Mouse (Mus musculus) CD8-positive naive resting alpha-beta T cell, adult 57 days (primary cell): ENCODE data around the gene Smpd2. TPM values are rescaled to one million over a fixed set of nuclear protein-coding genes. Genes with fewer than 3 reads are reported as not detected.

Source experiments
- total RNA-seq: library from RNA; stranded (reverse); gene quantifications from one replicate; pipeline ENCODE4 v1.2.4, GENCODE M21; 2023

Smpd2 gene
- total RNA-seq = 18.0 TPM

DNA sequence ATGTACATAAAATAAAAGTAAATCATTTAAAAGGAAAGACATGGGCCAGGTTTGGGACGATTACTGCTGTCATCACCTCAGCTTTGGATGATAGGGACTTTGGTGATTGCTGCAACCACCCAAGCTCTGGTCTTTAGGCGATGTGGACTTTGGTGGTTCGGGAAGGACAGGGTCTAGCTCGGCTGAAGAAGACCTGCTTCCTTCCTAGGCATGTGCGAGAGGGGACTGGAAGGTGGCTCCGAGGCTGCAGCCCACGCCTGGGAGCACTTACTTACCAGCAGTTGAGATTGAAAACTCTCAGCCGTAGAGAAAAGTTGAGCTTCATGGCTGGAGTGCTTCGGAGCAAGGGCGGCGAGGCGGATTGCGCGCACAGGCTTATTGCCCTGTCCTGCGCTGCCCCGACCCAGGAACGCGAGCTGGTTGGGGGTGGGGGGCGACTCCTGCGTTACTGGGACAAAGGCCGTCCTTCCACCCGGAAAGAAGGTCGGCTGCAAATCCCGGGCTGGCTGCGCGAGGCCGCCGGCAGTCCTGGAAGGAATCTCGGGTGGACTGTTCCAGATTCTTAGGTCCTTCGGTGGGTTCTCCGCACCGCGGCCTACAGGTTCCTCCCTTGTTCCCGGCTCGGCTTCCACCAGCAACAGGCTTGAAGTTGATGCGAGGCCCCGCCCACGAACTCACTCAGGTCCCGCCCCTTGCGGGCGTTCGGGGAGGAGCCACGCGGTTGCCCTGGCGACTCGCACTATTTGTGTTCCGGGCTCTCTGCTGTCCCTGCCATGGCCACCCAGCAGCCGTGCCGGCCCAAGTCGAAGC is at the start of gene Smpd2, which contains the start of gene Ppil6:
Smpd2 (minus strand) TSS at position 662 of the 810 bp plus-strand sequence.
Ppil6 (plus strand) TSS at position 732 of the 810 bp plus-strand sequence.

DNA sequence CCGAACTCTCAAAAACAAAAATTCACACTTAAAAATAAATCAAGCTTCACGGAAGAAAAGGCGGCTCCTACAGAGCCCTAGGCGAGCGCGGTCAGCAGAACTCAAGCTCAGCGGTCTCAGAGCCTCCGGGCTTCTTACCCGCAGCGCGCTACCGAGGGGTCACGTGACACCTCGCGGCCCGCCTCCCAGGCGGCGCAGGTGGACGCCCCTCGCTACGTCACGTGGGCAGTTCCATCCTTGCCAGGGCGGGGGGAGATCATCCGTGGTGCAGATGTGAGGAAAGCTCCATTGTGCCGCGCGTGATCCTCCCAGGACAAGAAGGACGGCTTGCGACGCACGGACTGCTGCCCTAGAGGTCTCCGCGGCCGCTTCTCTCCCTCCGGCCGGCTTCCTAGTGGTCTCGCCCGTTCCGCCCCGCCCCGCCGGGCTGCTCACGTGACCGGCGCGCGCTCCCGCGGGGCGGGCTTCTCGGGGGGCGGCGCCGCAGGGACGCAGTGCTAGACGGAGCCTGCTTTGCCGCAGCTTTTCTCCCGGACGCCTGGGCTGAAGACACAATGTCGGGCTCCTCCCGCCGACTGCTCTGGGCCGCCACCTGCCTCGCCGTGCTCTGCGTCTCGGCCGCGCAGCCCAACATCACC is 28.9 kb upstream of the Smpd2 start, which contains the start of gene Cd164:
Cd164 (plus strand) TSS at position 434 of the 638 bp plus-strand sequence.

DNA sequence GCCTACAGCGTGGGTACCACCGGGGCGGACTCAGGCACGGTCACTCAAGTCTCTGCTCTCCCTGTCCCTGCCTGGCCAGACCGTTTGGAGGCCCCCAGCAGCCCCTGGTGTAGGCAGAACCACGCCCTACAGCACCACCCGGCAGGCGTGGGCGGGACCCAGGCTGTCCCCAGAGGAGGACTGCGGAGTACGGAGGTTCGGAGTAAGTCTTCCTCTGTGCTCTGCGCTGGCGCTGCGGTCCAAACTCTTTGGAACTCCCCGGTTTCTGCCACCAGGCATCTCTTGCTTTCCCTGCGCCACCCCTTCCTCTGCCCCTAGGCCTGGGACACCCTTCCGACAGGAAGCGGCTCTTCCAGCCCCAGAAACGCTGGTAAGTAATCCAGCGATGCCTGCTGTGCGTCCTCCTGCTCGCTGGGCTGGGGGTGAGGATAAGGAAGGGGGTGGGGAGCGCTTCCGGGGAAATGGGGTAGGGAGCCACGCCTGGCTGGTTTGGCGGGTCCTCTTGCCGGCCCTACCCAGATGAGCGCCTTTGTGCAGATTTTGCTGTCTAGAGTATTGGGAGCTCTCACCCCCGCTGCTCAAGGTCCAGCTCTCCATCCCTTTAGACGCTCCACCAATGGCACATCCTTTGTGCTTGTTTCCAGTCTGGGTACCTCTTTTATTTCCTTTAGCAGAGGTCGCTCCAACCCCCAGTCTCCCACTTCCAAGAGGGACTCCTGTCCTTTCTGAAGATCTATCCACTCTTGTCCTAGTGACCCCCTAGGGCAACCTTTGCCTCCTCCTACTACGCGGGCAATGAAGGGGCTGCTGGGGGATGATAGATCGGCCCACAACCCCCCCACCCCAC is 13.8 kb downstream of the Smpd2 start, which contains the start of gene Mical1:
Mical1 (plus strand) TSS at position 144 of the 847 bp plus-strand sequence.

DNA sequence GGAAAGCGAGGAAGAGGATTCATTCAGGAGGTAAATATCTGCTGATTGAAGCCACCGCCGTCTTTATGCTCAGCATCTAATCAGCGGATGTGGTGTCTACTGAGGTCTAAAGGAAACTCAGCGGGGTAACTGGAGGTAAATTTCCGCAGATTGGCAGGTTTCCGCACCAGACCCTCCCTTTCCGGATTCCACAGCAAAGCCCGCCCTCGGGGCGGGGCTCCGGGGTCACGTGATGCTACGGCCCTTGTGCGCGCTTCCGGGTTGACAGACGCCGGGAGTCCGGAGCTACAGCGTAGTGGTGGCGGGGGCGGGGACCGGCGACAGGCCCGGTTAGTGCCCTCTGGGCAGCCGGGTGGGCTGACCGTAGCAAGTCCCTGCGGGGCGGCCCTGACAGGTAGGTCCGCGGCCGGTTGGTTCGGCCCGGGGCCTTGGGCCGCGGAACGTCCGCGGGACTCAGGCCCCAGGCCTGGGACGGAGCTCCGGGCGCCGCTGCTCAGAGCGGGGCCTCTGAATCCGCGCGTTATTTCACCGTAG is 40.0 kb downstream of the Smpd2 start, which contains the start of gene Zbtb24:
Zbtb24 (plus strand) TSS at position 247 of the 534 bp plus-strand sequence.

Other genes starting within 250 kb of the Smpd2 start
- 17.1 TPM for gene Fig4, start 187.1 kb downstream of the Smpd2 start, total RNA-seq
- gene Ak9, start 186.4 kb downstream of the Smpd2 start, total RNA-seq = not detected
- gene Zbtb24, start 40.0 kb downstream of the Smpd2 start, total RNA-seq = 38.5 TPM
- 277 TPM for gene Mical1, start 14.1 kb downstream of the Smpd2 start, total RNA-seq
- not detected for gene Ppil6, start 70 bp upstream of the Smpd2 start, total RNA-seq
- 308 TPM for gene Cd164, start 29.0 kb upstream of the Smpd2 start, total RNA-seq
- 3.9 TPM for gene Ccdc162, start 226.3 kb upstream of the Smpd2 start, total RNA-seq